Mouse (Mus musculus): Measurements from ENCODE around the gene Hrc.
"Not testable (repeated sequence)": the region's sequence is repeated elsewhere in the genome, so short reads cannot be mapped to it uniquely, and the experiment has no call there.

Gene Hrc

GRCm38 (mm10) chr7:45333431-45333982, 1.6 kb upstream of the Hrc start, which contains the start of gene Trpm4:
Gene Trpm4, minus strand, starts transcription at chr7:45333780.
- in situ Hi-C loops (cut with MboI, MseI): no loop called here

DNA sequence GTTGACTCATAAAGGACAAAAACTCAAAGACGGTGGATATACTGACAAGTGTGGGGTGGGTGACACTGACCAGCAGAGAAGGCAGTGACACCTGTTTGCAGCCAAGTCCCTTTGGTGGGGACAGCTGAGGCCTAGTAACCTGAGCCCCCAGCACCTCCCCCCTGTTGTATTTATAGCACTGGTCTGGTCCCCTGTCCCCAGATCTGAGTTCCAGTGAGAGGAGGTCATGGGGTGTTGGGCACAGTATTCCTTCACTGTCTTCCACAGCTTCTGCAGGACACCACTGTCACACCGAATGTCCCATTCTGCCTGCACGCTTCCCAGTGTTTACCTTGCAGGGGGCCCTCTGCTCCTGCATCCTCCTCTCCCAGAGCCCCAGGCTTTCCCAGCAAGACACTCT, 485 bp upstream of the Hrc start:
- in situ Hi-C loops (cut with MboI, MseI): no loop called here

DNA sequence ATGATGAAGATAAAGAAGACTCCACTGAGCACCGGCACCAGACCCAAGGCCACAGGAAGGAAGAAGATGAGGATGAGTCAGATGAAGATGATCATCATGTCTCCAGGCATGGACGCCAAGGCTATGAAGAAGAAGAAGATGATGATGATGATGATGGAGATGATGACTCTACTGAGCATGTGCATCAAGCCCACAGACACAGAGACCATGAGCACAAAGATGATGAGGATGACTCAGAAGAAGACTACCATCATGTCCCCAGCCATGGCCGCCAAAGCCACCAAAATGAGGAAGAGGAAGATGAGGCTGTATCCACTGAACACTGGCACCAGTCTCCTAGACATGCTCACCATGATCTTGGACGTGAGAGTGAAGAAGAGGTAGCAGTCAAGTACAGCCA, 1.2 kb downstream of the Hrc start:
- in situ Hi-C loops (cut with MboI, MseI): no loop called here

- in situ Hi-C loops (cut with MboI, MseI): no loop called here
Measured at GRCm38 (mm10) chr7:45337469-45337868, 2.4 kb downstream of the Hrc start.

DNA sequence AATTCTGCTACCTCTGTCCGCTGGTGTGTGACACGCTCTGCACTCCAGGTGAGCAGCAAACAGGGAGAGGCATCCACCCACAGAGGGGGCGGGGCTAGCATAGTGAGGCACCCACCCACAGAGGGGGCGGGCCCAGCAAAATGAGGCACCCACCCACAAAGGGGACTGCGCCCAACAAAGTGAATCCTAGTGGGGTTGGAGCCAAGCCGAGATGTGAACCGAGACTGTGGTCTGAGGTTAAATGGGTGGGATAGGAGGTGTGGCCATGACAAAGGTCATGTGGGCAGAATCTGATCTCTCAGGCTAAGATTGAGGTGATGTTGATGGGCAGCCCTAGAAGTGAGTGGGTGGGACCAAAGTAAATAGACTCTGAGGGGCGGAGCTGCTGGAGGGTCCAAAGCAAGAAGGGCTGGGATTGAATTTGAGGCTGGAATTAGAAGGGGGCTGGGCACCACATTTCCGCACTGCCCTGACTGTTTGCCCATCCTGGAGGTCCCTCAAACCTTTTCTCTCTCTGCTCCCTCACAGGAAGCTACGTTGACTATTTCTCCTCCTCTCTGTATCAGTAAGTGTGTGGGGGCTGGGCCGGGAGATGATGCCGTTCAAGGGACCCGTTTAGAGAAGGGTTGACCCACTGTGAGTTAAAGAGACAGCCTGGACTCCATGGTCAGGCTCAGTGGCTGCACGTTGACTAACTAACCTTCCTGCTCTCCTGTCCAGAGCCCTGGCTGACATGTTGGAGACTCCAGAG, 3.2 kb downstream of the Hrc start:
- in situ Hi-C loops (cut with MboI, MseI): no loop called here

DNA sequence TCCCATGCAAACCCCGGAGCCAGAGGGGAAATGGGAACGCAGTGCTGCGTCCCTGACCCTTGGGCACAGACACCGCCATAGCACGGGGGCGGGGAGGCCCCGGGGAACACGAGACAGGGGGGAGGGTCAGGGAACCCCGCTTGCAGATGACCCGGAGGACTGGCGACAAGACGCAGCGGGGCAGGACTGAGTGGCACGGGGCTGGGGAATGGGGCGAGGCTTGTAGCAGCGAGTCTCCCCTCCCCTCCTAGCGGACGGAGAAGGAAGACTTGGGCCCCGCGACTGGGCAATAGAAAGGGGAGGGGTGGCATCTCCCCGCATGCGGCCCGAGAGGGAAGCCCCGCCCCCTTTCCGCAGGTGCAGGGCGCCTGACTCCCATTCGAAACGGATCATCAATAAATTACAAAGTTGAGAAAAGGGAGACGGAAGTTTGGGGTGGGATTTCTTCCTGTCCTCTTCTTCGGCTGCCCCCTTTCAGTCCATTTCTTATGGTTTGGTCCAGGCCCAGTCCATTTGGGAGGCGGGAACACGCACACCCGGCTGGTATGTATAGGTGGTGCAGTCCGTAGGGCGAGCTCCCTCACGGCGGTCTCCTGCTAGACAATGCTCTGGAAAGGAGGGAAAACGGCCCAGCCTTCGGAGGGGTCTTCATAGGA, 4.4 kb downstream of the Hrc start:
- in situ Hi-C loops (cut with MboI, MseI): no loop called here

DNA sequence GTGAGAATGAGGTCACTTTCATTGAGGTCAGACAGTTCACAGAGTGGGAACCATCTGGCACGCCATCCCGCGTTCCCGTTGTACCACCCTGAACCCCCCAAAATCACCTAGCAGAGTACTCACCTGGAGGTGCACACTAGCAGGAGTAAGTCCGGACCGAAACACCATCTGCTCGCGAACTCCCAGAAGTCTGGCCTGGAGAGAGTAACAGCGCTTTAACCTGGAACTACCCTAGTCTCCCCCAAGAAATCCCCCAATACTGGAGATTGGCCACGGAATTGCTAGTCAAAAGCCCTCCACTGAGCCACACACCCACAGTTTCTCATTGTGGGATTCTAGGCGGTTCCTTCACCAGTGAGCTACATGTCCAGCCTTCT, 5.0 kb downstream of the Hrc start:
- in situ Hi-C loops (cut with MboI, MseI): no loop called here

DNA sequence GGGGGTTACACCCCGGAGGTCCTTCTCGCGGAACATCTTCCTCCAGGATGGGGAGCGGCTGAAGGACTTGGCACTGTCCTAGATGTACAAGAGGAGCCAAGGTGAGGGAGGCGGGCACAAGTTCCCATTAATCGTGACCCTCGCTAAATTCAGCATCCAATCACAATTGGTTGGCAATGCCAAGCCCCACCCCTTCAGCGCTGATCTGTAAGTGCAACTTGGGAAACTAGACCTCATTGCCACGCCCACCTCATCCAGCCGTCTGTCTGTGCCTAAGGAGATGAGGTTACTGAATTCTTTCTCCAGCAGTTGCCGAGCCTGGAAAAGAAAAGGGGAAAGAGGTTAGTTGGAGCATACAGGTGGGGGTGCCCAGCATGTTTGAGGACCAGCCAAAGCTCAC, 5.6 kb downstream of the Hrc start:
- in situ Hi-C loops (cut with MboI, MseI): no loop called here

DNA sequence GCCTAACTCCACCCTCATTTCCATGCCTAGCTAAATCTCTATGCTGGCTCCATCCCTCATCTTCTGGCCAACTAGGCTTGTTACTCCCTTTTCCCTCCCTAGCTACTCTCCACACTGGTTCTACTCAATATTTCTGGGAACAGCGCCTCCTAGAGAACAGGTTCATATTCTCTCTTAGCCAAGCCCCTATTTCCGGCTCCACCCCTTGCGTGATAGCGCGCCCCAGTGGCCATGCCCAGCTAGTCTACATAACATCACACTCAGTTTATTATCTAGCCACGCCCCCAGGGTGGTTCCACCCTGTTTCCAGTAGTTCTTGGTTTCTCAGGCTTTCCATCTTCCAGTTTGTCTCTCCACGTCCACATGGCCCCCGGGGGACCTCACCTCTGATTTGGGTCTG, 6.2 kb downstream of the Hrc start:
- in situ Hi-C loops (cut with MboI, MseI): no loop called here

GRCm38 (mm10) chr7:45342081-45342480, 7.0 kb downstream of the Hrc start:
- in situ Hi-C loops (cut with MboI, MseI): no loop called here

DNA sequence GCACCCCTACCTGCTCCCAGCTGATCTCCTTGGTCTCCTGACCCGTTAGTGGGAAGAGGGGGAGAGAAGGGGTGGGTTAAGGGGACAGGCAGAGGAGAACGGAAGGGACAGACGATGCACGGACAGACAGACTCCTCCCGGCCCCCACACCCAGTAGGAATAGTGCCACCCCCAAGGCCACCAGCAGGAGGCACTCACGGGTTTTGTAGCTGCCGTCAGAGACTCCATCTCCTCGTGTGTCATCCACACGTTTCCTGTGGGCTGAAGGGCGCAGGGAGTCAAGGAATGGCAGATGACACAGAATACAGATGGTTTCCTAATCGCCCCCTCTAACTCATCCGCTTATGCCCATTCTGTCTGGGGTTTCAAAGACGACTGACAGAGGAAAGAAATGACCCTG, 8.5 kb downstream of the Hrc start:
- in situ Hi-C loops (cut with MboI, MseI): no loop called here

DNA sequence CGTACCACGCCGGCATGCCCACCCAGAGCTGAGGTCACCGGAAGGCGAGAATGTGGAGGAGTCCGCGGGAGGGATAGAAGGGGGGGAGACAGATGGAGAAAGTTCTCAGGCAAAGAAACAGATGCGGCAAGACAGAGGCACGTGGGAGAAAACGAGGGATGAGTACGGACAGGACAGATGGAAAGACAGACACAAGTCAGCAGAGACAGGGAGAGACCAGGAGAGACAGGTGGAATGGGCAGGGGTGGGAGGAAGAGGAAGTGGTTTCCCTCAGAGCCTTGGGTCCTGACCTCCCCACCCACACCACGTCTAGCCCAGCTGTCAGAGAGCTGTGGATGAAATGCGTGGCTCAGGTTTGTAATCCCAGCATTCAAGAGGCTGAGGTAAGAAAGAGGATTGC, 11.8 kb downstream of the Hrc start:
- in situ Hi-C loops (cut with MboI, MseI): no loop called here

GRCm38 (mm10) chr7:45353041-45353440, 18.0 kb downstream of the Hrc start:
- in situ Hi-C loops (cut with MboI, MseI): no loop called here

GRCm38 (mm10) chr7:45355318-45356020, 20.4 kb downstream of the Hrc start:
- in situ Hi-C loops (cut with MboI, MseI): no loop called here

- in situ Hi-C loops (cut with MboI, MseI): no loop called here
Measured at GRCm38 (mm10) chr7:45356087-45356486, 21.0 kb downstream of the Hrc start.

DNA sequence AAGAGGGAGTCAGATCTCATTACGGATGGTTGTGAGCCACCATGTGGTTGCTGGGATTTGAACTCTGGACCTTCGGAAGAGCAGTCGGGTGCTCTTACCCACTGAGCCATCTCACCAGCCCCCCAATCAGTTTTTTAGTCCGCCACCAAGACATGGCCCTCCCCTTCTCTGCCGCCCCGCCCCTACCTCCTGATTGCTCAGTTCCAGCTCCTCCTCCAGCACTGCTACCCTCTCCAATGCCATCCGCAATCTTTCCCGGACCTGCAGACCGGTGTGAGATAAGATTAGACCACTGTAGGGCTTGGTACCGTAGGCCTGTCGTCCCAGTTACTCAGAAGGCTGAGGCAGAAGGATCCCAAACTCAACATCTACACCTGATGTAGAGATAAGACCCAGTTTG, 24.0 kb downstream of the Hrc start:
- in situ Hi-C loops (cut with MboI, MseI): not testable (repeated sequence)

- in situ Hi-C loops (cut with MboI, MseI): no loop called here
Measured at GRCm38 (mm10) chr7:45360404-45361125, 25.5 kb downstream of the Hrc start.

DNA sequence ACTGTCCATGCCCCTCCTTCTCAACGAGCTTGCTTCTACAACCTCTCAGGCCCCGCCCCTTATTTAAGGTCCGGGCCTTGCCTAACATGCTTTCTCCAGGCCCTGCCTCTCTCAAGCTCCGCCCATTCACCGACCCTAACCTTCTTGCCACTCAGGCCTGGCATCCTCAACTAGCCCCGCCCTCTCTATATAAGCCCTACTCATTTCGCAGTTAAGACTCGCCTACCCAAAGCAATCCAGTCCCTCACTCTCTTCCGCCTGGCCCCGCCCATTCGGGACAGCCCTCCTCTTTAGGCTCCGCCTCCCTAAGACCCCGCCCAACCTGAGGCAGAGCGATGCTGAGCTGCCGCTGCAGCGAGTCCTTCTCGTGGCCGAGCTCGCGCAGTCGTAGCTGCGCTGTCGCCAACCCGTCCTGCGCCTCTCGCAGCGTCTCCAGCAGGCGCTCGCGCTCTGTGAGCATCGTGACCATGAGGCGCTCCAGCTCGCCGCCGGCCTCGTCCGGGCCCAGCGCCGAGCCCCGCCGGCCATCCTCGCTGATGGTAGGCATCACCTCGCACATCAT, 26.2 kb downstream of the Hrc start:
- in situ Hi-C loops (cut with MboI, MseI): no loop called here

- in situ Hi-C loops (cut with MboI, MseI): no loop called here
Measured at GRCm38 (mm10) chr7:45362801-45363200, 27.7 kb downstream of the Hrc start.

- in situ Hi-C loops (cut with MboI, MseI): no loop called here
Measured at GRCm38 (mm10) chr7:45363983-45364382, 28.9 kb downstream of the Hrc start.
